Comparison of ENCODE assay signal across 12 mouse cellular contexts in genomic region chr9:96696788-96697492, GRCm38 (mm10). TPM values are rescaled to one million over a fixed set of nuclear protein-coding genes. Genes with fewer than 3 reads are reported as not detected.
A peak's percentile ranks its signal among the peaks of the same experiment; 100 is the strongest.
DNase-seq lines count a peak whose midpoint lies in the region; ATAC-seq and TF ChIP-seq lines count a peak whose summit lies in the region.
"Had no signal": no experiment of that assay in that cellular context is flagged by ENCODE, and none has a peak within 500 bp of the region (broad histone marks: within the 10 kb centered on the region; RNA-seq: fewer than 3 reads in every experiment).

No protein-coding gene starts in this region.

- H3K27me3 ChIP-seq in heart, embryonic 10.5 days (ENCODE audit: insufficient read depth, poor library complexity, severe bottlenecking) = no peaks in the 10 kb centered on the region
- H3K27me3 ChIP-seq in lung, embryonic 14.5 days (ENCODE audit: insufficient read depth, low read length) = no peaks in the 10 kb centered on the region
- H3K27me3 ChIP-seq in stomach, embryonic 16.5 days (ENCODE audit: control insufficient read depth, insufficient read depth, low read length) = no peaks in the 10 kb centered on the region
- H3K27me3 ChIP-seq: neural tube, embryonic 12.5 days had no signal

- H3K4me3 ChIP-seq in heart, embryonic 10.5 days = no peak overlapping the region
- no peak overlapping the region for H3K4me3 ChIP-seq in lung, embryonic 14.5 days (ENCODE audit: low read depth, low read length)
- H3K4me3 ChIP-seq in stomach, embryonic 16.5 days (replicated peaks; ENCODE audit: low read length) = no peak overlapping the region
- H3K4me3 ChIP-seq: neural tube, embryonic 12.5 days had no signal

- peaks cover 30% of the 10 kb centered on the region for H3K36me3 ChIP-seq in heart, embryonic 10.5 days
- peaks cover 15% of the 10 kb centered on the region for H3K36me3 ChIP-seq in lung, embryonic 14.5 days (ENCODE audit: insufficient read depth)
- H3K36me3 ChIP-seq in stomach, embryonic 16.5 days (ENCODE audit: control insufficient read depth, insufficient read depth, low read length) = peaks cover 9% of the 10 kb centered on the region; the same call in 1 of the 2 replicates

- H3K27ac ChIP-seq in heart, embryonic 10.5 days = peak overlapping the region; percentile 82
- H3K27ac ChIP-seq in lung, embryonic 14.5 days (ENCODE audit: low read depth) = peak overlapping the region; percentile 65; the same call in 1 of the 2 replicates
- peak overlapping the region; percentile 67 for H3K27ac ChIP-seq in stomach, embryonic 16.5 days (ENCODE audit: low read length)
- H3K27ac ChIP-seq: neural tube, embryonic 12.5 days had no signal

- ATAC-seq in lung, embryonic 14.5 days (ENCODE audit: insufficient read depth) = no peak
- no peak; the same call in 1 of the 2 replicates for ATAC-seq in stomach, embryonic 16.5 days (ENCODE audit: insufficient read depth, low FRiP score)

- no peak overlapping the region for H3K4me2 ChIP-seq in lung, embryonic 14.5 days
- no peak overlapping the region for H3K4me2 ChIP-seq in stomach, embryonic 16.5 days (ENCODE audit: low read depth, low read length)
- H3K4me2 ChIP-seq: neural tube, embryonic 12.5 days had no signal

- DNase-seq in heart, embryonic 10.5 days (ENCODE audit: low spot score) = no peak
- DNase-seq in heart, postnatal 14 days = no peak
- no peak for DNase-seq in lung, embryonic 14.5 days
- DNase-seq in lung, postnatal 14 days = no peak
- DNase-seq in fat pad, adult 2 months (ENCODE audit: extremely low read depth, low read depth, low spot score) = peak; percentile 76
- DNase-seq in layer of hippocampus, adult 11-12 months (ENCODE audit: low spot score) = no peak
- DNase-seq in adrenal gland, adult 2 months = no peak
- DNase-seq: kidney, adult 8-10 months; lung, postnatal 36 days; midbrain, embryonic 14.5 days had no signal

- H3K9me3 ChIP-seq in heart, embryonic 10.5 days = peaks cover 8% of the 10 kb centered on the region; the same call in 1 of the 2 replicates
- H3K9me3 ChIP-seq in lung, embryonic 14.5 days (ENCODE audit: low read depth, low read length) = peaks cover 6% of the 10 kb centered on the region; the same call in 1 of the 2 replicates
- H3K9me3 ChIP-seq in stomach, embryonic 16.5 days (replicated peaks; ENCODE audit: control insufficient read depth, low read length) = peaks cover 6% of the 10 kb centered on the region; the same call in 1 of the 2 replicates

- no peak for TF ChIP-seq CTCF in lung, embryonic 14.5 days (IDR thresholded peaks at IDR 0.05; ENCODE audit: low read depth)

- peaks cover 26% of the 10 kb centered on the region for H3K4me1 ChIP-seq in heart, embryonic 10.5 days
- H3K4me1 ChIP-seq in lung, embryonic 14.5 days (ENCODE audit: insufficient read depth) = no peaks in the 10 kb centered on the region
- H3K4me1 ChIP-seq in stomach, embryonic 16.5 days (ENCODE audit: control insufficient read depth, insufficient read depth, low read length) = no peaks in the 10 kb centered on the region
- H3K4me1 ChIP-seq: neural tube, embryonic 12.5 days had no signal

- intact Hi-C loops in heart, postnatal 14 days (cut with DNase I) = no loop called here

- 88% methylated on average over 14 of the region's 14 CpGs for WGBS in heart, embryonic 10.5 days
- 72% methylated on average over 14 of the region's 14 CpGs for WGBS in lung, embryonic 14.5 days
- 80% methylated on average over 14 of the region's 14 CpGs for WGBS in stomach, embryonic 16.5 days

- H3K9ac ChIP-seq in lung, embryonic 14.5 days = no peak overlapping the region
- no peak overlapping the region; the same call in 1 of the 2 replicates for H3K9ac ChIP-seq in stomach, embryonic 16.5 days (ENCODE audit: low read length)
- H3K9ac ChIP-seq: neural tube, embryonic 12.5 days had no signal

RNA-seq across cellular contexts. Expression of gene Zbtb38, which starts 55.7 kb away (rescaled TPM):
- polyA plus RNA-seq in heart, embryonic 10.5 days (2016; fragmentation: Nextera tagmentation; extraction: Ambion mirVana) = 13.4 and 24.5 TPM in 2 replicates
- total RNA-seq in heart, postnatal 14 days (2021) = 10 to 100 TPM; 28.5 to 35.0 TPM
- polyA plus RNA-seq in lung, embryonic 14.5 days (2014; fragmentation: Nextera tagmentation; extraction: Ambion mirVana) = 24.5 and 24.6 TPM in 2 replicates
- polyA plus RNA-seq in stomach, embryonic 16.5 days (2015; fragmentation: Nextera tagmentation; extraction: Ambion mirVana) = 19.4 and 21.2 TPM in 2 replicates
- 10 to 100 TPM; 63.1 to 73.9 TPM for total RNA-seq in adrenal gland, adult 2 months (2021)
- polyA plus RNA-seq in adrenal gland, adult 2 months (2012; rRNA removed) = 13.6 and 17.4 TPM in 2 replicates
